Mouse (Mus musculus): ENCODE results near the gene Snx15. TPM values are rescaled to one million over a fixed set of nuclear protein-coding genes. Genes with fewer than 3 reads are reported as not detected.

The Snx15 gene
- polyA plus RNA-seq, 1 experiment from 2014 or later, result 35.3 TPM

DNA sequence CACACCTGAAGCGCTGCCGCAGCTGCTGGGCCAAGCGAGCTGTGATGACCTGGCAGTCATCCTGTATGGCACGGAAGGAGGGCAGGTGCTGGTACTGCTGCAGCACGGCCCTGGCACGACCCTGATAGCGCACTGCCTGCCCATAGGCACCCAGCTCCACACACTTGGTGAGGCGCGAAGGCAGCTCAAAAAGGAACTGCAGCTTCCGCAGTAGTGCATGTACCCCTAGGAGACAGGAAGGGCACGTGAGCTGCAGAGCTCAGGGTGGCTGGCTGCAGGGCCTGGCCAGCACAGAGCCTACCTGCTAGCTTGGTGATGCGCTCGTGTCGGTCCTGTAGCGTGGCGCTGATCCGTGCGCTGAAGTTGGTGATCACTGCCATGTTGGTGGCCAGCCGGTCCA, 56.8 kb downstream of the Snx15 start:
- H3K4me1 ChIP-seq (ENCODE audit: insufficient read depth), result peaks cover 12% of the 10 kb centered on the region; the same call in 1 of the 2 replicates
- H3K4me2 ChIP-seq, result no peak overlapping the region
- ATAC-seq (ENCODE audit: insufficient read depth) (no peak), DNase-seq (no peak)
- no peak overlapping the region for H3K9ac ChIP-seq
- no peaks in the 10 kb centered on the region for H3K9me3 ChIP-seq (ENCODE audit: low read depth, low read length)
- H3K4me3 ChIP-seq (ENCODE audit: low read depth, low read length), result no peak overlapping the region
- H3K27ac ChIP-seq (ENCODE audit: low read depth), result no peak overlapping the region
- TF ChIP-seq CTCF (IDR thresholded peaks at IDR 0.05; ENCODE audit: low read depth), result no peak
- no peaks in the 10 kb centered on the region for H3K27me3 ChIP-seq (ENCODE audit: insufficient read depth, low read length)
- peaks cover 58% of the 10 kb centered on the region for H3K36me3 ChIP-seq (ENCODE audit: insufficient read depth)
- 91% methylated on average over 19 of the region's 19 CpGs for WGBS

DNA sequence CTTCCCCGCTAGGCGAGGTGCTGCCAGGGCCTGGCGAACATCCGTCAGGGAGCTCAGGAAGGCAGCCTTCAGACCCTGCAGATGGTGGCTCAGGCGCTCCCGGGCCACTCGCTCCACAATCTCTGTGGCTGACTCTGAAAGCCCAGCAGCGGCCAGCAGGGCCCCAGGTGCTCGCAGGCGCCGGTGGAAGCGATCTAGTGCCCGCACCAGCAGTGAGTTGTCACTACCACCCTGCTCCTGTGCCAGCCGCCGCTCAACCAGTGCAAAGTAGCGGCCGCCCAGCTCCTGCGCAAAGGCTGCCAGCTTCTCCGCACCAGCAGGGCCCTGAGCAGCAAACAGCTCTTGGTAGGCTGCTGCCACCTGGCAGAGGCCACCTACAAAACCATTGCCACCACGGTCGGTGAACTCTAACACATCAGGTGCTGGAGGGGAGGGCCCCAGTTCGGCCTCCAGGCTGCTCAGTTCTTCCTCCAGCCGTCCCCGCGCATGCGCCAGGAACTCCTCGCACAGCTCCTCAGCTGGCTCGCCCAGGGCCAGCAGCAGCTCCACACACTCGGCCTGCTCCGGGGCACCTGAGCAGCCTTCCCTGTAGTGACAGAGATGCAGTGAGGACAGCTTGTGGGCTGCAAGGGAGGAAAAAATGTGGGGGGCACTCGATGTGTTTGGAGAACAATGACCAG, 57.4 kb downstream of the Snx15 start:
- WGBS, result 86% methylated on average over 31 of the region's 31 CpGs
- Histone ChIP-seq H3K27me3 (ENCODE audit: insufficient read depth, low read length) (no peaks in the 10 kb centered on the region), H3K4me3 (ENCODE audit: low read depth, low read length) (no peak overlapping the region), H3K4me2 (no peak overlapping the region), H3K9me3 (ENCODE audit: low read depth, low read length) (no peaks in the 10 kb centered on the region), H3K36me3 (ENCODE audit: insufficient read depth) (peaks cover 58% of the 10 kb centered on the region), H3K4me1 (ENCODE audit: insufficient read depth) (peaks cover 7% of the 10 kb centered on the region; the same call in 1 of the 2 replicates), H3K9ac (no peak overlapping the region), H3K27ac (ENCODE audit: low read depth) (no peak overlapping the region)
- DNase-seq (no peak), ATAC-seq (ENCODE audit: insufficient read depth) (no peak)
- TF ChIP-seq CTCF (IDR thresholded peaks at IDR 0.05; ENCODE audit: low read depth), result no peak

DNA sequence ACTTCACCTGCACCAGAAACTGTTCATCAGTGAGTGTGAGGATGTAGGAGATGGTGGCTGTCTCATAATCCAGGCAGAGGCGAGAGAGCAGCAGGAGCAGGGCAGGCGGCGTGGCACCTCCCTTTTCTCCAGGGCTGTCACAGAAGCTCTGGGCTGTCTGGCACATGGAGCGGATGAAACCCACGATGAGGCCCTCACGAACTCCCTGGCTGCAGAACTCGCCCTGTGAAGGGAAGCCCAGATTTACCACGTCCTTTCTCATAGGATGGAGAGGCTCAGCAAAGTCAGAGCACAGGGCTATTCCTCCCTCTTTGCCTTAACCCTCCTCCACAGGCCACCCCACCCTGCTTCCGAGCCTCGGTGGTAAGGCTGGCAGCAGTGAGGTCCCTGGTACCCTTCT, 58.3 kb downstream of the Snx15 start:
- Histone ChIP-seq H3K9me3 (ENCODE audit: low read depth, low read length) (no peaks in the 10 kb centered on the region), H3K27me3 (ENCODE audit: insufficient read depth, low read length) (no peaks in the 10 kb centered on the region), H3K4me3 (ENCODE audit: low read depth, low read length) (no peak overlapping the region), H3K9ac (no peak overlapping the region), H3K36me3 (ENCODE audit: insufficient read depth) (peaks cover 50% of the 10 kb centered on the region), H3K4me2 (no peak overlapping the region), H3K4me1 (ENCODE audit: insufficient read depth) (peaks cover 7% of the 10 kb centered on the region; the same call in 1 of the 2 replicates), H3K27ac (ENCODE audit: low read depth) (no peak overlapping the region)
- 83% methylated on average over 10 of the region's 10 CpGs for WGBS
- TF ChIP-seq CTCF (IDR thresholded peaks at IDR 0.05; ENCODE audit: low read depth), result no peak
- ATAC-seq (ENCODE audit: insufficient read depth), result no peak
- DNase-seq, result no peak

Other genes starting within 250 kb of the Snx15 start
- gene Tigd3, start 234.2 kb downstream of the Snx15 start, polyA plus RNA-seq (2014; fragmentation: Nextera tagmentation; extraction: Ambion mirVana), result 2.7 and 3.8 TPM in 2 replicates
- 147 and 162 TPM in 2 replicates for gene Dpf2, start 215.3 kb downstream of the Snx15 start, polyA plus RNA-seq (2014; fragmentation: Nextera tagmentation; extraction: Ambion mirVana)
- gene Cdc42ep2, start 203.5 kb downstream of the Snx15 start, polyA plus RNA-seq (2014; fragmentation: Nextera tagmentation; extraction: Ambion mirVana), result 9.8 and 9.9 TPM in 2 replicates
- gene Pola2, start 164.1 kb downstream of the Snx15 start, polyA plus RNA-seq (2014; fragmentation: Nextera tagmentation; extraction: Ambion mirVana), result 88.7 and 89.3 TPM in 2 replicates
- not detected in 2 replicates for gene Slc22a20, start 142.2 kb downstream of the Snx15 start, polyA plus RNA-seq (2014; fragmentation: Nextera tagmentation; extraction: Ambion mirVana)
- 9.6 and 11.3 TPM in 2 replicates for gene Capn1, start 112.4 kb downstream of the Snx15 start, polyA plus RNA-seq (2014; fragmentation: Nextera tagmentation; extraction: Ambion mirVana)
- gene Syvn1, start 81.7 kb downstream of the Snx15 start, polyA plus RNA-seq (2014; fragmentation: Nextera tagmentation; extraction: Ambion mirVana), result 30.0 and 34.3 TPM in 2 replicates
- gene Mrpl49, start 70.5 kb downstream of the Snx15 start, polyA plus RNA-seq (2014; fragmentation: Nextera tagmentation; extraction: Ambion mirVana), result 78.8 and 80.2 TPM in 2 replicates
- 825 and 884 TPM in 2 replicates for gene Fau, start 70.5 kb downstream of the Snx15 start, polyA plus RNA-seq (2014; fragmentation: Nextera tagmentation; extraction: Ambion mirVana)
- 33.8 and 34.3 TPM in 2 replicates for gene Znhit2, start 67.1 kb downstream of the Snx15 start, polyA plus RNA-seq (2014; fragmentation: Nextera tagmentation; extraction: Ambion mirVana)
- 11.3 and 14.9 TPM in 2 replicates for gene Tm7sf2, start 59.9 kb downstream of the Snx15 start, polyA plus RNA-seq (2014; fragmentation: Nextera tagmentation; extraction: Ambion mirVana)
- gene Vps51, start 51.1 kb downstream of the Snx15 start, polyA plus RNA-seq (2014; fragmentation: Nextera tagmentation; extraction: Ambion mirVana), result 63.2 and 63.5 TPM in 2 replicates
- not detected in 2 replicates for gene Tmem262, start 48.3 kb downstream of the Snx15 start, polyA plus RNA-seq (2014; fragmentation: Nextera tagmentation; extraction: Ambion mirVana)
- 1.0 and 1.6 TPM in 2 replicates for gene Gm28374, start 46.0 kb downstream of the Snx15 start, polyA plus RNA-seq (2014; fragmentation: Nextera tagmentation; extraction: Ambion mirVana)
- 68.8 and 72.3 TPM in 2 replicates for gene Zfpl1, start 43.3 kb downstream of the Snx15 start, polyA plus RNA-seq (2014; fragmentation: Nextera tagmentation; extraction: Ambion mirVana)
- gene Cdca5, start 43.3 kb downstream of the Snx15 start, polyA plus RNA-seq (2014; fragmentation: Nextera tagmentation; extraction: Ambion mirVana), result 49.0 and 52.7 TPM in 2 replicates
- gene AC131692.1, start 33.9 kb downstream of the Snx15 start, polyA plus RNA-seq (2014; fragmentation: Nextera tagmentation; extraction: Ambion mirVana), result 0.68 TPM in 1 of 2 replicates, not detected in the other
- gene Naaladl1, start 22.5 kb downstream of the Snx15 start, polyA plus RNA-seq (2014; fragmentation: Nextera tagmentation; extraction: Ambion mirVana), result 0.51 and 0.57 TPM in 2 replicates
- 55.2 and 56.5 TPM in 2 replicates for gene Sac3d1, start 9.7 kb downstream of the Snx15 start, polyA plus RNA-seq (2014; fragmentation: Nextera tagmentation; extraction: Ambion mirVana)
- gene Batf2, start 12.7 kb upstream of the Snx15 start, polyA plus RNA-seq (2014; fragmentation: Nextera tagmentation; extraction: Ambion mirVana), result 0.18 and 0.28 TPM in 2 replicates
- 78.8 and 89.2 TPM in 2 replicates for gene Arl2, start 13.2 kb upstream of the Snx15 start, polyA plus RNA-seq (2014; fragmentation: Nextera tagmentation; extraction: Ambion mirVana)
- not detected in 2 replicates for gene Majin, start 56.1 kb upstream of the Snx15 start, polyA plus RNA-seq (2014; fragmentation: Nextera tagmentation; extraction: Ambion mirVana)
- gene Gpha2, start 98.1 kb upstream of the Snx15 start, polyA plus RNA-seq (2014; fragmentation: Nextera tagmentation; extraction: Ambion mirVana), result 0.54 and 0.78 TPM in 2 replicates
- 16.4 and 19.3 TPM in 2 replicates for gene Ppp2r5b, start 107.6 kb upstream of the Snx15 start, polyA plus RNA-seq (2014; fragmentation: Nextera tagmentation; extraction: Ambion mirVana)
- gene Atg2a, start 113.4 kb upstream of the Snx15 start, polyA plus RNA-seq (2014; fragmentation: Nextera tagmentation; extraction: Ambion mirVana), result 11.9 and 13.0 TPM in 2 replicates
- 50.3 and 53.2 TPM in 2 replicates for gene Ehd1, start 148.4 kb upstream of the Snx15 start, polyA plus RNA-seq (2014; fragmentation: Nextera tagmentation; extraction: Ambion mirVana)
- gene Cdc42bpg, start 178.2 kb upstream of the Snx15 start, polyA plus RNA-seq (2014; fragmentation: Nextera tagmentation; extraction: Ambion mirVana), result 0.82 and 1.2 TPM in 2 replicates
- gene Men1, start 206.7 kb upstream of the Snx15 start, polyA plus RNA-seq (2014; fragmentation: Nextera tagmentation; extraction: Ambion mirVana), result 60.3 and 68.6 TPM in 2 replicates
- 13.4 and 22.2 TPM in 2 replicates for gene Map4k2, start 212.8 kb upstream of the Snx15 start, polyA plus RNA-seq (2014; fragmentation: Nextera tagmentation; extraction: Ambion mirVana)
- 177 and 200 TPM in 2 replicates for gene Sf1, start 235.4 kb upstream of the Snx15 start, polyA plus RNA-seq (2014; fragmentation: Nextera tagmentation; extraction: Ambion mirVana)

Data from lung, embryonic 14.5 days (tissue).